Mouse (Mus musculus) gastrocnemius, postnatal 14 days (tissue): ENCODE data around the gene Olfr1231. TPM values are rescaled to one million over a fixed set of nuclear protein-coding genes. Genes with fewer than 3 reads are reported as not detected.

Source experiments
- DNase-seq: peaks from one replicate; pipeline ENCODE4 v3.0.0; 2021; ENCODE audit warnings: mixed read lengths
- intact Hi-C: fragments of 180-260 bp; cut with DNase I; formaldehyde crosslinking; loops from one replicate; pipeline ENCODE4 v1.15.1; 2025; ENCODE audit warnings: low total_unique reads
- long read RNA-seq, 2 experiments: library from polyadenylated mRNA; stranded (forward); transcript quantifications; one replicate each; pipeline ENCODE4 v2.0.0; 2021
- total RNA-seq, 2 experiments: library from RNA; stranded (reverse); gene quantifications; 2 replicates each; pipeline ENCODE4 v1.2.3; 2021

Olfr1231 gene
- not detected for total RNA-seq
- long read RNA-seq, experiment 1 = 0 reads
- long read RNA-seq, experiment 2 = 0 reads

DNA sequence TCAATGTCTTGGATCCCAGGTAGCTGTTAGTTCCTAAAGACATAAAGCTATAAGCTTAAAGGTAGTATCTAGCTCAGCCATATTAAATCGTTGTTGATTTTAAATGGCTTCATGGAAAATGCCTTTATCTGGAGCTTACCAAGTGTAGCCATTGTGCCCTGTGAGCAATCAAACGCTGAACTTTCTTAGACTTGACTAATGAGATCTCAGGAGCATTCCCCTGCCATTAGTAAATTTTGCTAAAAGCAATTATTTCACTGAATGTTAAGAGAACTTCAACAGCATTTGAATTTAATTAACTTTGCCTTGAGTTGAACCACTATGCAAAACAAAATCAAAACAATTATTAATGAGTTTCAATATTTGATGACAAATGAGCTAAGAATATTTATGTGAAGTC lies at the start of gene Olfr1231:
Gene Olfr1231 (minus strand): TSS at position 101 of the 400 bp plus-strand sequence.
- intact Hi-C loops = no loop called here
- DNase-seq = no peak

DNA sequence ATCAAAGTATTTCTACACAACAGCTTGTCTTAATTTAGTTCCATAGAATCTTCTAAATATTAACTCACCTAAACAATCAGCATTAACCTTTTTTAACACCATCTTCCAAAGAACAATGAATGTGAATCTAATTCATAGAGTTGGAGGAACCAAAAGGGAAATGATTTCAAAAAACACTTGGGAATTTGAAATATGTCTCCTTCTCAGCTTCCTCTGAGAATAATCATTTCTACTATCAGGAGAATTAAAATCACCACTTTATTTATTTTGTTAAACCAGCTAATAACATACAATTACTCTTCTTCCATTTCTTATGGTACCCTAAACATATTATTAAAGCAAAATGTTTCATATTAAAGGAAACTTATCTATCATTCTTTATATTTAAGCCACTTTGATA lies 35.4 kb upstream of the Olfr1231 start, which contains the start of gene Olfr1233:
Gene Olfr1233 (minus strand): TSS at position 101 of the 400 bp plus-strand sequence.
- intact Hi-C loops = no loop called here
- DNase-seq = no peak

DNA sequence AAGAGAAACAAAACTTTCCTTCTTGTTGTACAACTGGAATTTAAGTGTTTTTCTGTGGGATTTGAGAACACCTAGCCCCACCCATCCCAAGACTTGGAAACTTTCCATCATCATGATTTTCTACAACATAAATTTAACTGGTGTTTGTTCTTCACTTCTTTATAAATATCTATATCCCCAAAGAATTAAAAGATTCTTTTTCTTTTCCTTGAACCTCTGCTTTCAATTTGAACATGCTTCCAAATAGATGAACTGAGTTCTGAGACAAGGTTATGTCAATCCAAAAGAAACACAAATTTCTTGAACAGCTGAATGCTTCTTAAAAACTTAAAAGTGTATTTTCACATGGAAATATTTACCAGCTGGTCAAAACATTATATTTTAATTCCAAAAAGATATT lies 22.7 kb upstream of the Olfr1231 start, which contains the start of gene Olfr1232:
Gene Olfr1232 (minus strand): TSS at position 101 of the 400 bp plus-strand sequence.
- no peak for DNase-seq
- intact Hi-C loops = no loop called here

DNA sequence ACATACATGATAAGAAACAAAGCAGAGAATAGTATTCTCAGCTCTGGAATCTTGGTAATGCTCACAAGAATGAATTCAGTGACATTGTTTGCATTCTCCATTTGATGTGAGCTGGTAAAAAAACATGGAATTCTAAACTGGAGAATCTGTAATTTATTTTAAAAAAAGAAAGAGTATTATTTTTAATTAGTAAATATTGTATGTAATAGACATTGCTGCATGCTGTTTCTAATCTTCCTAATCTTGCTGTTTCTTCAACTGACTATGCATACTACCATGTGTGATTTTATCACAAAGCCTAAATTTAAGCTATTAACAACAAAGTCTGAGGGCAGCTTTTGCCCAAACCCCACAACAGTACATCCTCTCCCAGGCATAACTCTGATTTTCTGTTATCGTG lies 9.7 kb downstream of the Olfr1231 start, which contains the start of gene Olfr1230:
Gene Olfr1230 (minus strand): TSS at position 101 of the 400 bp plus-strand sequence.
- DNase-seq = no peak
- intact Hi-C loops = no loop called here

DNA sequence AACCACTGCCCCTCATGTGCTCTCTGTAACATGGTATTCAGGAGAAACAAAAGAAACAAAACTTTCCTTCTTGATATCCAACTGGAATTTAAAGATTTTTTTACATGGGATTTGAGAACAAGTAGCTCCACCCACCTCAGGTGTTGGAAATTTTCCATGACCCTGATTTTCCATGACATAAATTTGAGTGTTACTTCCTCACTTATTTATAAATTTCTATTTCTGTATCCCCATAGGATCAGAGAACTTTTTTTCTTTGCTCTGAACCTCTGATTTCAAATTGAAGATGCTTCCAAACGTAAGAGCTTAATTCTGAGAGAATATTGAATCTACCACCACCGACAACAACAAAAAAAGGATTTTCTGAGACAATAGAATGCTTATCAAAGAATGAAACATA lies 19.0 kb downstream of the Olfr1231 start, which contains the start of gene Olfr1229:
Gene Olfr1229 (minus strand): TSS at position 101 of the 400 bp plus-strand sequence.
- DNase-seq = no peak
- intact Hi-C loops = no loop called here

DNA sequence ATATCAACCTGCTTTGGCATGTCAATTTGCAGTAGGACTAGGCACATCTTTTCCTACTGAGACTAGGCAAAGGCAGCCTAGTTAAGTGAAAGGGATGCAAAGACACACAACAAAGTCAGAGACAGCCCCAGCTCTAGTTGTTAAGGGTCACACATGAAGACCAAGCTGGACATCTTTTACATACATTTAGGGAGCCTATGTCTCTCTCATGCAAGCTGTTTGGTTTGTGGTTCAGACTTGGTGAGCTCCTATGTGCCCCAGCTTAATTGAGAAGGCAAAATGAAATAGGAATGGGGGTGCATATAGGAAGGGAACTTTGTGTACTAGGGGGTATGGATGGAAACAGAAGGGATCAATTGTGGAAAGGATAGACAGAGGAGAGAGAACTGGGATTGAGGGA lies 52.9 kb downstream of the Olfr1231 start, which contains the start of gene Olfr1228:
Gene Olfr1228 (minus strand): TSS at position 101 of the 400 bp plus-strand sequence.
- intact Hi-C loops = no loop called here
- DNase-seq = no peak

Other genes starting within 250 kb of the Olfr1231 start
- not detected for gene Olfr1218, start 245.9 kb downstream of the Olfr1231 start, total RNA-seq
- gene Olfr1219, start 223.6 kb downstream of the Olfr1231 start, total RNA-seq = not detected
- not detected for gene Olfr1220, start 200.2 kb downstream of the Olfr1231 start, total RNA-seq
- not detected for gene Olfr1221, start 189.8 kb downstream of the Olfr1231 start, total RNA-seq
- not detected for gene Olfr1222, start 174.0 kb downstream of the Olfr1231 start, total RNA-seq
- not detected for gene Olfr1223, start 155.5 kb downstream of the Olfr1231 start, total RNA-seq
- not detected for gene Olfr1224-ps1, start 143.0 kb downstream of the Olfr1231 start, total RNA-seq
- not detected for gene Olfr1225, start 132.4 kb downstream of the Olfr1231 start, total RNA-seq
- gene Olfr1226, start 107.0 kb downstream of the Olfr1231 start, total RNA-seq = not detected
- not detected for gene Olfr1228, start 53.0 kb downstream of the Olfr1231 start, total RNA-seq
- gene Olfr1229, start 19.1 kb downstream of the Olfr1231 start, total RNA-seq = not detected
- gene Olfr1230, start 9.8 kb downstream of the Olfr1231 start, total RNA-seq = not detected
- not detected for gene Olfr1232, start 22.6 kb upstream of the Olfr1231 start, total RNA-seq
- not detected for gene Olfr1233, start 35.3 kb upstream of the Olfr1231 start, total RNA-seq
- gene Olfr1234, start 57.8 kb upstream of the Olfr1231 start, total RNA-seq = not detected
- gene Olfr1238, start 102.6 kb upstream of the Olfr1231 start, total RNA-seq = not detected
- not detected for gene Olfr1239, start 113.3 kb upstream of the Olfr1231 start, total RNA-seq
- not detected for gene Olfr1240, start 135.9 kb upstream of the Olfr1231 start, total RNA-seq
- not detected for gene Olfr1241, start 180.1 kb upstream of the Olfr1231 start, total RNA-seq
- not detected for gene Olfr1242, start 191.3 kb upstream of the Olfr1231 start, total RNA-seq
- gene Olfr1243, start 224.4 kb upstream of the Olfr1231 start, total RNA-seq = not detected